Mouse (Mus musculus) brain, embryonic 14.5 days (tissue): ENCODE measurements around the gene Ttyh1. TPM values are rescaled to one million over a fixed set of nuclear protein-coding genes. Genes with fewer than 3 reads are reported as not detected.

Source experiments
- DNase-seq: peaks from one replicate; pipeline ENCODE4 v3.0.0-alpha.2; 2011; ENCODE audit warnings: low read depth
- CTCF ChIP-seq: fragments of 200-500 bp; IDR thresholded peaks from 2 replicates; pipeline ENCODE4 v1.5.1; 2012; ENCODE audit warnings: inconsistent platforms, mild to moderate bottlenecking, moderate library complexity, borderline replicate concordance; ENCODE audit not compliant: insufficient read depth, insufficient read length; ENCODE audit errors: extremely low read depth
- POLR2A ChIP-seq: fragments of 200-500 bp; IDR thresholded peaks from 2 replicates; pipeline ENCODE4 v1.6.1; 2012; ENCODE audit warnings: mild to moderate bottlenecking, inconsistent platforms, borderline replicate concordance; ENCODE audit not compliant: poor library complexity, insufficient read depth, insufficient read length, severe bottlenecking; ENCODE audit errors: extremely low read depth
- polyA plus RNA-seq: library from polyadenylated mRNA; depleted of rRNA; stranded (reverse); fragments of >200 nt; gene quantifications from 2 replicates; pipeline ENCODE4 v1.2.3, GENCODE M21; 2012

Gene Ttyh1
- polyA plus RNA-seq, 1 experiment = 239 TPM

DNA sequence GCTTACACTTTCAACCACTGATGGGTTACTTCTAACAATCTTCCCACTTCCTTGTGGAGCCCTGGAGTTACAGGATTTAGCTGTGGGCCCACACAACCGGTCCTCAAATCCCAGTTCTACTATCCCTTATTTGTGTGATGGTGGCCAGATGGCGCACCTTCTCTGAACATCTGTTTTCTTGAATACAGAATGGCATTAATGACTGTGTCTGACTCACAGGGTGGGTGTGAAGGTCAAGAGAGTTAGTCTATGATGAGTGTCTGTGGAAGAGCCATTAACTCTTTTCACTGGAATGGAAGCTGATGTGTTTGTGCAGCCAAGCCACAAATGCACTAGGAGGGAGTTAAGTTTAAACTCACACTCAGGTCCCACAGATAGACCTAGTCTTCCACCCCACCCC, 20.9 kb upstream of the Ttyh1 start:
- no peak for DNase-seq
- TF ChIP-seq CTCF = no peak
- no peak for TF ChIP-seq POLR2A

DNA sequence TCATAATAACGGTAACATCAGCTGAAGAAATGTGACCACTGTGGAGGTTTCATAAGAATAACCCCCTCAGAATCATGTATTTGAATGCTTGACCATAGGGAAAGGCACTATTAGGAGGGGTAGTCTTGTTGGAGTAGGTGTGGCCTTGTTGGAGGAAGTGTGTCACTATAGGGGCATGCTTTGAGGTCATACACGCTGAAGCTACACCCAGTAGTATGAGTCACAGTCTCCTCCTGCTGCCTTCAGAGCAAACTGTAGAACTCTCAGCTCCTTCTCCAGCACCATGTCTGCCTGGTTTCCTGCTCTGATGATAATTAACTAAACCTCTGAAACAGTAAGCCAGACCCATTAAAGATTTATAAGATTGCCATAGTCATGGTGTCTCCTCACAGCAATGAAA, 20.4 kb upstream of the Ttyh1 start:
- no peak for TF ChIP-seq POLR2A
- TF ChIP-seq CTCF = no peak
- no peak for DNase-seq

DNA sequence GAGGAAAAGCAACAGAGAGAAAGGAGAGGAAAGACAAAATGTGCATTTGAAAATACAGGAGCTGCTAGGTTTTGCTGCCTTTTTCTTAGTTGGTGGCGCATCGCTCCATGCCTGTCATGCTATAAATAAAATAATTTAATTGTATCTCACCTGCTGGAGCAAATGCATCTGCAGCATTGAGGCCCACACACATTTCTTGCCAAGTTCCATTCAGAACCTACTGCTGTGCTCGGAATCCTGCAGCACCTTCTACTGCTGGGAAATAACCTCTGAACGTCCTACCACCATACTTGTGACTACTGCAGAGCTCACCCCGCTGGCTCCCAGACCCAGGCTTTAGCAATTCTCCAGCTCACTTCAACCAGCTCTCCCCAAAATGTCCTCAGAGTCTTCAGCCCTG, 18.1 kb upstream of the Ttyh1 start:
- TF ChIP-seq POLR2A (no peak), CTCF (no peak)
- no peak for DNase-seq

DNA sequence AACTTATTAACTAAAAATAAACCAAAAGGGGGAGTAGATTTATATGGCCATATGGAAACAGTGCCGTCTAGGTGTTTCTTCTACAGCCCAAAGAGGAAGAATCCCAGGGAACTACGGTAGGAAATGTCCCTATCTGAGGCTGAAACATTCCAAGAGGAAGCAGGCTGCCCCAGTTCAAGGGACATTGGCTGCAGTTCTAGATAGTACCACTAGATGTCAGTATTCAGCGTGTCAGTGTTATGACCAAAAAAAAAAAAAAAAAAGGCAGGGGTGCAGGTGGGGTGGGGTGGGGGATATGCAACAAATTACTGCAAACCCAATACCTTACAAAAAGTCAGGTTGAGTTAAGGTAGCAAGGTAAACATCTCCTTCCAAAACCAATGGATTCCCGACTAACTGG, 15.8 kb upstream of the Ttyh1 start:
- no peak for TF ChIP-seq POLR2A
- TF ChIP-seq CTCF = peak; percentile 73; the same call in 1 of the 2 replicates
- DNase-seq = peak; percentile 73

DNA sequence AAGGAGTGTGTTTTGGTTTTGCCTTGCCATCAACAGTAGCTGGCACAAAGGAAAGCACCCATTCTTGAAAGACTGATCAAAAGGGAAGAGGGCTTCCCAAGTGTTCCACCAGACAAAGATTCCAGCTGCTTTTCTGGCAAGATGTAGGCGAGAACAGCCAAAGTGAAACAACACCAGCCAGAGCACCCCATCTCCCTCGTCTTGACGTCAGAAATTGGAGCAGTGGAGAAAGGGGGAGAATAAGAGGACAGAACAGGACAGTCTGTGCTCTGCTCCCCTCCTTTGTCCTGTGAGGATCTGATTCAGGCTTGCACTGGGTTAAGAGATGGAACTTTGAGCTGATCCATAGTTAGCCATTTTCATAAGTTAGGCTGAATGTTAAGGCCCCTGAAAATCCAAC, 7.4 kb upstream of the Ttyh1 start:
- DNase-seq = peak; percentile 50
- TF ChIP-seq POLR2A = no peak
- TF ChIP-seq CTCF = no peak

DNA sequence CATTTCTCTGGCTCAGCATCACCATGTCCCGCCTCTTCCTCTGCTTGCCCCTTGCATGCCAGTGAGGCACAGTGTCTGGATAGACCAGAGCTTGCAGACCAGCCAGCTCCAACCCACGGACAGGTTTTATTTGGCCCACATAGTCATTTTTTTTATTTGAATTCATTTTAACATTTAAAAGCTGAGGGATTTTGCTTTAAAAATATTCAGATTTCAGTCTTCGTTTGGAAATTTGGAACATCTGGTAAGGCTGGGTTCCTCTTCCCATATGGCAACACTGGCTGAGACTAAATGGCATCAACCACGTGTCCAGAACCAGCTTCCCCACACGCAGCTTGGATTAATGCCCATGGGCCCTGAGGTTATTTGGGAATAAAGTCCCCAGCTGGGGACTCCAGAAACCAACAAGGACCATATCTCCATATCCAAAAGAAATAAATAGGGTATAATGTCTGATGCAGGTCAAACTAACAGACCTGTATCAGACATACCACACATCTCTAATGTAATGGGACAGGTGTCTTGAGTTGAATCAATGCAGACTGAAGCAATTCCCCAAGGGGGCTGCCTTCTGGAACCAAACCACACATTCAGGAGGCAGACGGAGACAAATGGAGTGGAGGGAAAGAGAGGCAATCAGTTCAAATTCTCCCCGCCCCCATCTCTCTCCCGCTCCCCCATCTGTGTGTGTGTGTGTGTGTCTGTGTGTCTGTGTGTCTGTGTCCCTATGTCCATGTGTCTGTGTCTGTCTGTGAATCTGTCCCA, 2.0 kb upstream of the Ttyh1 start:
- no peak for DNase-seq
- TF ChIP-seq POLR2A (no peak), CTCF (no peak)

DNA sequence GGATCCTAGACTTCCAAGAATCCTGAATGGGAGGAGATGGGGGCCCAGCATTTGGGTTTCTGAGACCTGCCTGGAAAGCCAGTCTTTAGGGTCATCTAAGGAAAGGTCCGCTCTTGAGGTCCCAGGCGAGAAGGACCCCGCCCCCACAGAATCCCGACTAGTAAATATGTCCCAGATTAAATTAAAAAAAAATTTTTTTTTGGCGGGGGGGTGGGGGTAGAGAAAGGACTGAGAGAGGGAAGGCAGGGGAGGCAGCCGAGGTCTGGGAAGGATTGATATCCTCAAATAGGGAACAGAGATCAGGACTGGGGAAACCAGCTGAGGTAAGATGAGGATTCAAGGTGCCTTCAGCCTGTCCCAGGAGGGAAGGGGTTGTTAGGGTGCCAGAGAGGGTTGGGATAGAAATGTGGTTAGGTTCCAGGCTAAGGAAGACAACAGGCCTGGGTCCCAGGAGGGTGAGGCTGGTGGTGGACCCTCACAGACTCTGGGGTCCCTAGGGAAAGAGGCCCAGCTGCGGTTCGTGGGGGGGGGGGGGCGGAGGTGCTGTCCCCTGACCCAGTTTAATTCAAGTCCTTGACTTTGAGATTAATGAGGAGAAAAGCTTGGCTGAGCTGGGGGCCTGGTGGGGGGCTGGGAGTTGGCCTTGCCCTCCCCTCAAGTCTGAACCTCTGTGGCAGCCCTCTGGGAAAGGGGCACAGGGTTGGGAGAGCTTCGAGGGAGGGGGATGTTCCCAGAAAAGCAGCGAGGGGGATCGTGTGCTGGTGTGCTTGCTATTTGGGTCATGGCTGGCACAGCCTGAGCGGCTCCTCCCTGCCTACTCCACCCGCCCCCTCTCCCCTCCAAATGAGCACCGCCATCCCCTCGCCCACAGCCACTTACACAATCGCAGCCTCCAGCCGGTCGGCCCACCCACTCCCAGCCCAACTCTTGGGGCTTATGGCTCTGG, 1.0 kb downstream of the Ttyh1 start:
- TF ChIP-seq CTCF (no peak), POLR2A (peak; percentile 24; the same call in 1 of the 2 replicates)
- DNase-seq = peak; percentile 90

DNA sequence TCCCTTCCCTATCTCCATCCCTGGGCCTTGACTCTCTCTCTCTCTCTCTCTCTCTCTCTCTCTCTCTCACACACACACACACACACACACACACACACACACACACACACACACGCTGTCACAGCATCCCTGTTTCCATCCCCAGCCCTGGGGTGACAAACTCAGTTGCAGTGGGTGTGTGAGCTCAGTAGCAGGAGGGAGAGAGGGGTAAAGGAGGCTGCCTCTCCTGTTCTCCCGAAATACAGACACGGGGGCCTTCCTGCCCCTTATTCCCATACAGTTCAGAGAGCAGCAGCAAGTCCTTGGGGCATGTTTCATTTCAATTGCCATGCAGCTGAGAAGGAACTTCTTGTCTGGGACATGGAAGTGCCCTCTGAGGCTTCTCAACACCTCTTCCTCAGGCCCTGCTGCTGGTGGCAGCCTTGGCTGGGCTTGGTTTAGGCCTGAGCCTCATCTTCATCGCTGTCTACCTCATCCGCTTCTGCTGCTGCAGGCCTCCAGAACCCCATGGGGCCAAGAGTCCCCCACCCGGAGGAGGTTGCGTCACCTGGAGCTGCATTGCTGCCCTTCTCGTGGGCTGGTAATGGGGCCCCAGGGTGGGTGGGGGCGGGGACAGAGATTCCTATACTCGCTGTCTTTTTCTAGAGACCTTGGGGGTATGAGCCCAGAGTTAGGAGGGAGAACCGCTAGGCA, 3.0 kb downstream of the Ttyh1 start:
- DNase-seq = peak; percentile 42

DNA sequence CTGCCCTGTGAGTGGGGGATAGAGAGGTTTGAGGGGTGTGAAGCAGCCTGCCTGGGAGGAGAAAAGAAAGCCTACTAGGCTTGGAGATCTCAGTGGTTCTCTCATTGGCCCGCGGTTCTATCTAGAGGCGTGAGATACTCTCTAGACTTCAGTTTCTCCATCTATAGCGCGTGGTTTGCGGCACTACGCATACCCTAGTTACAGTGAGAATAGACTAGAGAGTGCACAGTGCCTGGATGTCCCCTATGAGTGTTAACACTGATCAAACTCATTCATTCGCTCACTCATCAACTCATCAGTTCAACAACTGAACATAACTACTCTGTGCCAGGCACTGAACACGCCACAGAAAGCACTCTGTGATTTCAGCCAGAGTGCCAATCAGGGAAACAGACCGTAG, 3.6 kb downstream of the Ttyh1 start:
- TF ChIP-seq POLR2A (no peak), CTCF (no peak)
- DNase-seq = no peak

More for the DNA sequence above, 3.0 kb downstream of the Ttyh1 start:
- TF ChIP-seq CTCF (no peak), POLR2A (no peak)

DNA sequence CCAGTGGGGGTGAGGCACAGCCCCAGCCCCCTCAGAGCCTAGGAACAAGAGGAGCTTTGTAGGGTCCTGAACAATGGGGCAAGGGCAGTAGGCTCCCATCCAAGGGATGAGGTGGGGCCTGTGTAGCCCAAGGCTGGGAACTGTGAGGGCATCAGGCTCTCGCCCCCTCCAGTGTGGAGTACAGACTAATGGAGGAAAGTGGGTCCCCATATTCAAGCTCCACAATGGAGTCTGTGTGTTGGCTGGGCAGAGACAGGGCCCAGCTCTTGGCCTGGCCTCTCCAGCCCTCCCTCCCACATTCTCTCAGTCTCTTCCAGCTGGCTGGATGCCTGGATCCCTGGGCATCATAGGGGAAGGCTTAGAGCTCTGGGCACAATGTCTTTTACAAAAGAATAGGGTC, 4.5 kb downstream of the Ttyh1 start:
- TF ChIP-seq POLR2A = no peak
- TF ChIP-seq CTCF = no peak
- peak; percentile 97 for DNase-seq

DNA sequence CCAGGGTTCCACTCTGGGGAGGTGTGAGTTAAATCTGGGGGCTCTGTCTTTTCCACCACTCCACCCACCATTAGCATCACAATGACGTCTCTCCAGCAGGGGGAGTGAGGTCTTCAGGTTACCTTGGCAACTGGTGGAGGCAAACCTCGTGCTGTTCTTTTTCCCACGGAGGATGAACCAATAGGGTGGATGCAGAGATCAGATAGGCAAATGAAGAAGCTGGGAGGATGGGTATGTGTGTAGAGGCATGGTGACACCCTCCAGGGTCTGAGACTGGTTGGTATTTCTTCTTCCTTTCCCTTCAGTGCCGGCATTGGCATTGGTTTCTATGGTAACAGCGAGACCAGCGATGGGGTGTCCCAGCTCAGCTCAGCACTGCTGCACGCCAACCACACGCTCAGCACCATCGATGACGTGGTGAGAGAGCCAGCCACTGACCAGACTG, 5.1 kb downstream of the Ttyh1 start:
- TF ChIP-seq CTCF (peak; percentile 50; the same call in 1 of the 2 replicates), POLR2A (no peak)
- DNase-seq = peak; percentile 98
